Comparison of ENCODE assay signal across 8 mouse cellular contexts in the genomic region with DNA sequence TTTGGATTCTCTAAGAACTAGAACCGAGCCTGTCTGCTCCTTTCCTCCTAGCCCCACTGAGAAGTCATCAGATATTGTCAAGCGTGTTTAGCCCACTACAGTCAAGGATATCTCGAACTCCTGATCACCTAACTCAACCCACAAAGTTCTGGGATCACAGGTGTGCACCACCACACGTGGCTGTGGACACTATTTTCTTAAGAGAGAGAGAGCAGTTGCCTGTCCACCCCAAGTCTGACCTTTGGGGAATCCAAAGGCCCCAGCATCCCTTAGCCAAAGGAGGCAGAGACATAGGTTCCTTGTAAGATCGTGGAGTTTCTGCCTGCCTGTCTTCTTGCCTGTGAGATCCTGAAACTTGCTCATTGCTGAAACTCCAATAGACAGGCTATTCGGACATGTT. TPM values are rescaled to one million over a fixed set of nuclear protein-coding genes. Genes with fewer than 3 reads are reported as not detected.
A peak's percentile ranks its signal among the peaks of the same experiment; 100 is the strongest.
DNase-seq lines count a peak whose midpoint lies in the region; ATAC-seq and TF ChIP-seq lines count a peak whose summit lies in the region.

No protein-coding gene starts in this region.

- no peaks in the 10 kb centered on the region for H3K9me3 ChIP-seq in liver, embryonic 14.5 days (ENCODE audit: control insufficient read depth, low read length)
- H3K9me3 ChIP-seq in stomach, postnatal 0 days (ENCODE audit: control insufficient read depth, low read length) = no peaks in the 10 kb centered on the region

- H3K27me3 ChIP-seq in cerebellum, adult 2 months (ENCODE audit: control insufficient read depth, insufficient read depth, low read length) = no peaks in the 10 kb centered on the region
- H3K27me3 ChIP-seq in liver, embryonic 14.5 days (ENCODE audit: control insufficient read depth, insufficient read depth, low read length) = no peaks in the 10 kb centered on the region
- H3K27me3 ChIP-seq in stomach, postnatal 0 days (ENCODE audit: control insufficient read depth, insufficient read depth, low read length) = no peaks in the 10 kb centered on the region

- ATAC-seq in liver, embryonic 14.5 days (ENCODE audit: insufficient read depth) = no peak
- no peak for ATAC-seq in stomach, postnatal 0 days (ENCODE audit: low FRiP score, low TSS enrichment)

- no peak for DNase-seq in cerebellum, adult 2 months
- no peak for DNase-seq in cerebellum, adult 9-11 months
- peak; percentile 11 for DNase-seq in thymus, postnatal 25 days
- no peak for DNase-seq in thymus, postnatal 14 days
- DNase-seq in liver, embryonic 14.5 days (ENCODE audit: low read depth in 3 of 3, low spot score in 3 of 3) = no peak
- peak; percentile 11 for DNase-seq in stomach, postnatal 0 days (ENCODE audit: low spot score)
- no peak for DNase-seq in cerebellum, postnatal 4 days (ENCODE audit: low spot score in 2 of 2)
- no peak for DNase-seq in urinary bladder, adult 2 months (ENCODE audit: low spot score)

- no peak for TF ChIP-seq EP300 in liver, embryonic 14.5 days (IDR thresholded peaks at IDR 0.05; ENCODE audit: low read depth)
- no peak for TF ChIP-seq EP300 in stomach, postnatal 0 days (optimal IDR thresholded peaks at IDR 0.05)

- peak overlapping the region; percentile 69 for H3K4me3 ChIP-seq in cerebellum, adult 2 months (replicated peaks; ENCODE audit: insufficient read depth, low read depth, low read length)
- H3K4me3 ChIP-seq in liver, embryonic 14.5 days (ENCODE audit: insufficient read depth in 1 of 2, low read depth in 2 of 2, low read length in 2 of 2) = peak overlapping the region; percentile 55 to 96
- peak overlapping the region; percentile 91 for H3K4me3 ChIP-seq in stomach, postnatal 0 days (ENCODE audit: low read depth, low read length)

- peak overlapping the region; percentile 30 for H3K27ac ChIP-seq in cerebellum, adult 2 months (ENCODE audit: insufficient read depth, low read length)
- H3K27ac ChIP-seq in liver, embryonic 14.5 days = no peak overlapping the region
- H3K27ac ChIP-seq in stomach, postnatal 0 days (replicated peaks) = peak overlapping the region; percentile 63

- H3K9ac ChIP-seq in liver, embryonic 14.5 days (replicated peaks) = no peak overlapping the region
- H3K9ac ChIP-seq in stomach, postnatal 0 days (ENCODE audit: low read length) = peak overlapping the region; percentile 56

- H3K4me2 ChIP-seq in liver, embryonic 14.5 days (ENCODE audit: low read depth) = peak overlapping the region; percentile 89
- peak overlapping the region; percentile 72 for H3K4me2 ChIP-seq in stomach, postnatal 0 days (replicated peaks; ENCODE audit: low read depth)

- TF ChIP-seq POLR2A in cerebellum, adult 2 months (IDR thresholded peaks at IDR 0.05; ENCODE audit: borderline replicate concordance, insufficient read depth, low read length) = no peak

- peaks cover 32% of the 10 kb centered on the region for H3K36me3 ChIP-seq in liver, embryonic 14.5 days (replicated peaks; ENCODE audit: control insufficient read depth, insufficient read depth, low read depth)
- peaks cover 7% of the 10 kb centered on the region for H3K36me3 ChIP-seq in stomach, postnatal 0 days (ENCODE audit: control insufficient read depth, insufficient read depth, low read length)

- TF ChIP-seq CTCF in cerebellum, adult 2 months (IDR thresholded peaks at IDR 0.05; ENCODE audit: borderline replicate concordance, insufficient read depth, low read depth, low read length) = no peak
- TF ChIP-seq CTCF in liver, embryonic 14.5 days (IDR thresholded peaks at IDR 0.05; ENCODE audit: low read depth) = no peak
- no peak for TF ChIP-seq CTCF in stomach, postnatal 0 days (IDR thresholded peaks at IDR 0.05; ENCODE audit: low read depth)

- H3K4me1 ChIP-seq in cerebellum, adult 2 months (ENCODE audit: control insufficient read depth, insufficient read depth, low read length) = no peaks in the 10 kb centered on the region
- peaks cover 15 to 27% of the 10 kb centered on the region in 2 experiments for H3K4me1 ChIP-seq in liver, embryonic 14.5 days (replicated peaks; ENCODE audit: control insufficient read depth in 2 of 2, insufficient read depth in 2 of 2, low read length in 1 of 2)
- H3K4me1 ChIP-seq in stomach, postnatal 0 days (replicated peaks; ENCODE audit: control insufficient read depth, insufficient read depth) = peaks cover 6% of the 10 kb centered on the region; the same call in 1 of the 2 replicates

- 20% methylated on average over 6 of the region's 6 CpGs for WGBS in cerebellum, adult 2 months
- WGBS in liver, embryonic 14.5 days (ENCODE audit: insufficient replicate concordance) = 27% methylated on average over 6 of the region's 6 CpGs
- WGBS in stomach, postnatal 0 days = 22% methylated on average over 6 of the region's 6 CpGs

RNA-seq across cellular contexts. Expression of gene Rpl31, which starts 0.6 kb away (rescaled TPM):
- 558 and 599 TPM in 2 replicates for polyA plus RNA-seq in cerebellum, adult 2 months (2012; rRNA removed)
- 523 and 947 TPM in 2 replicates for polyA plus RNA-seq in liver, embryonic 14.5 days (2012; rRNA removed)
- polyA plus RNA-seq in liver, embryonic 14.5 days (2014; fragmentation: Nextera tagmentation; extraction: Ambion mirVana) = 541 and 573 TPM in 2 replicates
- polyA plus RNA-seq in stomach, postnatal 0 days (2015; fragmentation: Nextera tagmentation; extraction: Ambion mirVana) = 479 and 554 TPM in 2 replicates
- polyA plus RNA-seq in urinary bladder, adult 2 months (2012; rRNA removed) = 1,681 and 1,760 TPM in 2 replicates

Comparison
In these comparisons a context has a peak if more than half of its experiments do, and no peak if none do; other contexts are left out.
1. DNase-seq: peak in thymus, postnatal 25 days (single experiment) and stomach, postnatal 0 days (single experiment); none in cerebellum, adult 2 months (0 of 2), cerebellum, adult 9-11 months (single experiment), thymus, postnatal 14 days (single experiment), liver, embryonic 14.5 days (0 of 3), cerebellum, postnatal 4 days (0 of 2) and urinary bladder, adult 2 months (single experiment).
2. Peak in every context shown above with its lines, with median percentiles within 50 percentile points of each other: H3K4me3 ChIP-seq.